Mouse (Mus musculus) heart, adult 10 weeks (tissue): Measurements from ENCODE around the gene Vmn1r236. TPM values are rescaled to one million over a fixed set of nuclear protein-coding genes. Genes with fewer than 3 reads are reported as not detected.

Experiments
- polyA plus RNA-seq: library from polyadenylated mRNA; stranded (reverse); fragments of 350-450 nt; fragmentation: Illumina TruSeq; extraction: RNeasy Lipid Tissue Mini Kit (QIAGEN cat#74804); gene quantifications from one replicate; pipeline ENCODE4 v1.2.3, GENCODE M21; 2014; ENCODE audit warnings: low read depth, low replicate concordance

Gene Vmn1r236
- polyA plus RNA-seq: not detected

GRCm38 (mm10) chr17:21282642-21283041, at the start of gene Vmn1r236:
Gene Vmn1r236, plus strand, starts transcription at chr17:21282942.

GRCm38 (mm10) chr17:21256111-21256510, 26.6 kb upstream of the Vmn1r236 start, which contains the start of gene Vmn1r235:
Gene Vmn1r235, plus strand, starts transcription at chr17:21256411.

DNA sequence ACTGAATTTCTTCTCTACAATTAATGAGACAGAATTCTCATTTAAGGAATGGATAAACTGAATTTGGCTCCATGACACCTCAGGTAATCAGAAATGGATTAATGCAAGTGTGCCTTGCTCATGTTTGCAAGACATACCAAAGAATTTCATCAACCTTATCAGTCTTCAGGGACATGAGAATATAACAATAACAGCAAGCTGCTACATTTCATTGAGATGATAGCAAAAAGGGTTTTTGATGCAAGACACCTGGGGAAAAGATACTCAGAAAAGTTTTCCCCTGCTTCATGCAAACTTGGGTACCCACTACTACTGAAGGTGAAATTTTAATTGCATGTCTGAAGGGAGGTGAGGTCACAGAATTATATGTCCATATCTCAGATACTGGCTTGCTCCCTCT, 28.8 kb downstream of the Vmn1r236 start, which contains the start of gene Vmn1r237:
Vmn1r237 (plus strand) TSS at position 301 of the 400 bp plus-strand sequence.

Other genes with a start within 250 kb of the Vmn1r236 start
- not detected for gene Vmn1r234, start 56.9 kb upstream of the Vmn1r236 start, polyA plus RNA-seq
- not detected for gene Vmn1r235, start 26.5 kb upstream of the Vmn1r236 start, polyA plus RNA-seq
- not detected for gene Vmn1r237, start 28.9 kb downstream of the Vmn1r236 start, polyA plus RNA-seq
- 1.3 TPM for gene Zfp677, start 100.8 kb downstream of the Vmn1r236 start, polyA plus RNA-seq
- gene Zfp54, start 140.3 kb downstream of the Vmn1r236 start, polyA plus RNA-seq: 2.3 TPM
- 8.2 TPM for gene Zfp51, start 167.4 kb downstream of the Vmn1r236 start, polyA plus RNA-seq
- gene Zfp53, start 206.1 kb downstream of the Vmn1r236 start, polyA plus RNA-seq: 3.6 TPM